Mouse (Mus musculus) limb, embryonic 10.5 days (tissue): ENCODE measurements around the gene Slc6a9. TPM values are rescaled to one million over a fixed set of nuclear protein-coding genes. Genes with fewer than 3 reads are reported as not detected.

Source experiments
- DNase-seq: peaks from one replicate; pipeline ENCODE4 v3.0.0-alpha.2; 2017; ENCODE audit warnings: low spot score
- H3K27ac ChIP-seq: fragments of 300-500 bp; sonication (generic); 2 replicates; pipeline ENCODE4 v1.5.1; 2016; ENCODE audit warnings: mild to moderate bottlenecking
- H3K27me3 ChIP-seq: fragments of 300-500 bp; sonication (generic); 2 replicates; pipeline ENCODE4 v1.6.1; 2016; ENCODE audit warnings: low read depth, mild to moderate bottlenecking; ENCODE audit not compliant: poor library complexity, severe bottlenecking
- H3K36me3 ChIP-seq: fragments of 300-500 bp; sonication (generic); 2 replicates; pipeline ENCODE4 v1.6.1; 2016; ENCODE audit warnings: mild to moderate bottlenecking, moderate library complexity
- H3K4me1 ChIP-seq: fragments of 300-500 bp; sonication (generic); 2 replicates; pipeline ENCODE4 v1.6.1; 2016
- H3K4me3 ChIP-seq: fragments of 300-500 bp; sonication (generic); 2 replicates; pipeline ENCODE4 v1.5.1; 2016; ENCODE audit warnings: mild to moderate bottlenecking, moderate library complexity
- H3K9me3 ChIP-seq: fragments of 300-500 bp; sonication (generic); replicated peaks from 2 replicates; pipeline ENCODE4 v1.6.1; 2016; ENCODE audit warnings: mild to moderate bottlenecking
- WGBS: fragments of 180-500 bp; shearing (Covaris S2); methylation state at CpG from one replicate; pipeline ENCODE4 v1.1.7; 2016; 5-methylcytosine and 5-hydroxymethylcytosine counted together
- polyA plus RNA-seq: library from polyadenylated mRNA; unstranded; fragments of >200 nt; fragmentation: Nextera tagmentation; extraction: Ambion mirVana; gene quantifications from 2 replicates; pipeline ENCODE4 v1.2.1, GENCODE M21; 2016

Slc6a9 gene
- polyA plus RNA-seq, 1 experiment from 2014 or later: 10.3 TPM

- peaks cover 5% of the 10 kb centered on the region; the same call in 1 of the 2 replicates for H3K4me1 ChIP-seq
- H3K9me3 ChIP-seq: no peaks in the 10 kb centered on the region
- H3K27me3 ChIP-seq: no peaks in the 10 kb centered on the region
- 94% methylated on average over 3 of the region's 3 CpGs for WGBS
- no peak for DNase-seq
- peaks cover 94% of the 10 kb centered on the region for H3K36me3 ChIP-seq
- H3K27ac ChIP-seq: no peak overlapping the region
- no peak overlapping the region for H3K4me3 ChIP-seq
These were observed 71.9 kb downstream of the Slc6a9 start for GRCm38 (mm10) chr4:117906196-117906595.

DNA sequence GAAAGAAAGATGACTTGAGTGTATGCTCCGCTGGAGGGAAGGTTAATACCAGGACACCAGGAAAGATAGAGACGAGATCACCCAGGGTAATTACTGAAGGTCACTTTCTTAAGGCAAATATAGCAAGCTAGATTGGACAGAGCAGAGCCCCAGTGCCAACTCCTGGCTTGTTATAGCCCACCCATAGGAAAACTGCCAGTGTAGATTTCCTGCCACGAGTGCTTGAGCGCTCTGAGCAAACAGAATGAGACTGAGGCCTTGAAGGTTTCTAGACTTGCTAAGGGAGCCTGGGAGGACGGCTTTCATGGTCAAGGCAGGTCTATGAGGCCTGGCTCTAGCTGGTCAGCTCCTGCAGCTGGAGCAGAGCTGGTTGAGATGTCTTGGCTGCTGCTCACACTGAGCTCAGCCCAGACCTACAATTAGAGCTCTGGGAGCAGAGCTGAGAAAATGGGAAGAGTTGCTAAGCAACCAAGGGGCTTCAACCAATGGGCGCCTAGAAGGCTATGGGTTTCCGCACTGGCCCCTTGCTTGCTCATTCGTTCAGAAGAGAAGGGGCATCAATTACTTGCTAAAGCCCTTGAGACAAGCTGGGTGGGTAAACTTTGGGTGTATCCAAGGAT, 74.6 kb downstream of the Slc6a9 start:
- Histone ChIP-seq H3K36me3 (peaks cover 86% of the 10 kb centered on the region), H3K27me3 (no peaks in the 10 kb centered on the region), H3K4me1 (peaks cover 19% of the 10 kb centered on the region), H3K9me3 (no peaks in the 10 kb centered on the region), H3K27ac (no peak overlapping the region), H3K4me3 (no peak overlapping the region)
- WGBS: 85% methylated on average over 8 of the region's 8 CpGs
- DNase-seq: no peak

DNA sequence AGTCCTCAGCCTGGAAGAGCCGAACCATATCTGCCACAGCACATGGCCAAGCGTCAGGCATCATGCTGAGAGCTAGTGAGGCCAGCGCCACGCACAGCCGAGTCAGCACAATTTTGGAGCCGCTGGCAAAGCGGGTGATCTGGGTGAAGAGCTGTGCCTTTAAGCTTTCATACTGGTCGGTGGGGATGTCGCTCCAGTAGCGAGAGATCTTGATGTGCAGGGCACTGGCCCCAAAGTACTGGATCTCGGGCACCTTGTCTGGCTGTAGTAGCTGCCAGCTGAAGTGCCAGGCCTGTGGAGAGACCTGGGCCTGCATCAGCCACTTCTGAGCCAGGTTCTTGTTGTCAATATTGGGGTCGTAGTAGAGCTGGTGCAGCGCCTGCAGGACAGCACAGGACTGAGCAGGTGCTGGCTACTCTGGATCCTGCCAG, 77.8 kb downstream of the Slc6a9 start:
- peaks cover 31% of the 10 kb centered on the region for H3K4me1 ChIP-seq

GRCm38 (mm10) chr4:117912685-117913273, 78.5 kb downstream of the Slc6a9 start:
- peaks cover 53% of the 10 kb centered on the region for H3K36me3 ChIP-seq
- no peaks in the 10 kb centered on the region for H3K9me3 ChIP-seq
- peaks cover 31% of the 10 kb centered on the region for H3K4me1 ChIP-seq
- peak overlapping the region; percentile 80 for H3K4me3 ChIP-seq
- DNase-seq: no peak
- no peak overlapping the region for H3K27ac ChIP-seq
- 62% methylated on average over 7 of the region's 7 CpGs for WGBS
- H3K27me3 ChIP-seq: no peaks in the 10 kb centered on the region

More for the DNA sequence above, 77.8 kb downstream of the Slc6a9 start:
- DNase-seq: no peak
- no peak overlapping the region for H3K27ac ChIP-seq
- H3K36me3 ChIP-seq: peaks cover 57% of the 10 kb centered on the region
- no peaks in the 10 kb centered on the region for H3K9me3 ChIP-seq
- no peaks in the 10 kb centered on the region for H3K27me3 ChIP-seq
- 93% methylated on average over 13 of the region's 13 CpGs for WGBS
- H3K4me3 ChIP-seq: no peak overlapping the region

DNA sequence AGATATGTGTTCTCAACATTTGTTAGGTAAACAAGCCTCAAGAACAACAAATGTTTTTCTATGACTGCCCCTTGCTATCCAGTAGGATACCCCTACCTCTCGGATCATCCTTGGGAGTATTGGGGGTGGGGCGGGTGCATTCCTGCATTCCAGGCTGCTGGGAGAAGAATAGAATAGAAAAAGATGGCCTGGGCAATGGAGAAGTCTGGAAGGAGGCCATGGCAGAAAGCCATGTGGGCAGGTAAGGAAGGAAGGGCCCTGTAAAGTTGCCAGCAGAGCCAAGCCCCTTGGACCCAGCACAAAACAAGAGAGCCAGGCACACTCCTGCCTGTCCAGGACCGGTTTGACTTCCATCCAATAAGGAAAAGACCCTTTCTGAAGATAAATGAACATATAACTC, 79.1 kb downstream of the Slc6a9 start:
- Histone ChIP-seq H3K36me3 (peaks cover 46% of the 10 kb centered on the region), H3K4me1 (peaks cover 31% of the 10 kb centered on the region), H3K4me3 (peak overlapping the region; percentile 80), H3K9me3 (no peaks in the 10 kb centered on the region), H3K27me3 (no peaks in the 10 kb centered on the region), H3K27ac (no peak overlapping the region)
- 55% methylated on average over 3 of the region's 3 CpGs for WGBS
- no peak for DNase-seq

DNA sequence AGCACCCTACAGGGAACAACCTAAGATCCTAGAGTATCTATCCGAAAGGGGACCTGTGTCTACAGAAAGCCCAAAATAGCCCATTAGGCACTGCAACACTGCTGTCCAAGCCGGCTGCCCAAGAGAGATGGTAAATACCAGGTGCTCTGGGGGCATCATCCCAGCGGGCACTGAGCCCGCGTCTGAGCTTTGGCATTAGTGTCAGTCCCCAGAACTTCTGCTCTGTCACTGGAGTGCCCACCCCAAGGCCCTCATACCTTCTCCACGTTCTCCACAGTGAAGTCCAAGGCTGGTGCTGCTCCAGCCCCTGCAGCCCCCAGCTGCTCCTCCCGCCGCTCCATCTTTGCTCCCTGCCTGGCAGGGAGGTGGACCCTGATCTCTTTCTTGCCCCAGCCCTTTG, 79.7 kb downstream of the Slc6a9 start:
- Histone ChIP-seq H3K36me3 (peaks cover 40% of the 10 kb centered on the region), H3K27ac (peak overlapping the region; percentile 97), H3K4me3 (peak overlapping the region; percentile 80), H3K27me3 (no peaks in the 10 kb centered on the region), H3K9me3 (no peaks in the 10 kb centered on the region), H3K4me1 (peaks cover 29% of the 10 kb centered on the region)
- DNase-seq: peak; percentile 35
- 28% methylated on average over 8 of the region's 8 CpGs for WGBS

DNA sequence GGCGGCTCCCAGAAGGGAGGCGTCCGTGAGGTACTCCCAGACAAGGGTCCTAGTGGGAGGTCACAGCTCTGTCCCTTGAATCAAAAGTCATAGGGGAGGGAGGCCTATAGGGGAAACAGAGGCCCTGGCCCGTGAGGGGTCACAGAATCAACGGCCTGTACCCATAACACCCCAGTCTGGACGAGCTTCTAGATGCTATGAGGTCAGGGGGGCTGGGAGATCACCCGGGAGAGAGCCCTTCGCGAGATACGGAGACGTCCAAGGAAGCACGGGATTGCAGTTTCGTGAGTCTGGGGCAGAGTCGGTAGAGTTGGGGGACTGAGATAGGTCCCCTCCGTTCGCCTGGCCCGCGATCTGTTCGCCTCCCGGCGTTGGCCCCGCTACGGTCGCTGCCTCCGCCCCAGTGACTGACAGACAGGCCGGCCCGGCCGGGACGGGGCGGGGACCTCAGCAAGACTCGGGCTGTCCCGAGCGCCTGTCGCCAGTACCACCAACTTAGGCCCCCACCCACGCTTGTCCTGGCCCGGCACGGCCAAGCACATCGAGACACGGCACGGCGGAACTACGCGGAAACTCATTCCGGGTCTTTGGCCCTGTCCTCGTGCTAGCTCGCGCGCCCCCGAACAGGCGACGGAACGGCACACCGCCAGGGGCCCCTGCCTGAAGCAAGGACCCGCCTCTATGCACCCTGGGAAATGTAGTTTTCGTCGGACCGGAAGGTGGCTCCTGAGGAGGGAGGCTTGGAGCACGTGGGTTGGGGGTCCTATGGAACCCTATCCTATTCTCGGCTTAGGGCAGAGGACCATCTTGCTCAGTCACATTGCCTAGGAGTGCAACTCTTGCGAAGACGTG, 80.5 kb downstream of the Slc6a9 start, which contains the start of gene Ipo13:
Gene Ipo13, minus strand, starts transcription at position 409 of the 852 bp plus-strand sequence.
- Histone ChIP-seq H3K9me3 (no peaks in the 10 kb centered on the region), H3K27me3 (no peaks in the 10 kb centered on the region), H3K27ac (peak within 1 kb of the TSS; percentile 97), H3K36me3 (peaks cover 32% of the 10 kb centered on the region), H3K4me1 (peaks cover 26% of the 10 kb centered on the region), H3K4me3 (peak within 1 kb of the TSS; percentile 80)
- WGBS: under 1% methylated on average over 61 of the region's 61 CpGs
- DNase-seq: peak; percentile 96

DNA sequence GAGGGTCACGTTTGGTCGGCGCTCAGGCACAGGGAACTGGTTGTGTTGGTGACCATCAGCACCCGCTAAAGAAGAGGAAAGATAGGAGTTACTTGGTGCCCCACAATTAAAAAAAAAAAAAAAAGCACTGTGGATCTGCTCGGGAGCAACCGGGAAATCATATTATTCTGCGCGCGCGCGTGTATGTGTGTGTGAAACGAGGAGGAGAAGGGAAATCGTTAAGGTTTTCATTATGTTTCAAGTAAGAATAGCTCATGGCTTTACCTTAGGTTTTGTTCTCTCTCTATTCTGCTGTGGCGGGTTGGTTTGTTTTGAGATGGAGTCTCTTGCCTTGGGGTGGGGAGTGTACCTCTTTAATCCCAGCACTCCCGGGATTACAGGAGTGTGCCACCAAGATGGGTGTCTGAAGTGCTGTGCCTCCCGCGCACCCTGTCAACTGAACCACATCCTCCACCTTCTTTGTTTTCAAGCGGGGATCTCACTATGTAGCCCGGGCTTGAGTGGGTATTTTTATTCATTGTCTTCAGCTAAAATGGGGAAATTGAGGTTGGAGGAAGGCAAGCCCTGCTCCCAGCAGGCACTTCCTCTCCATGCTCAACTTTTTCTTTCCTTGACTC, 81.3 kb downstream of the Slc6a9 start:
- Histone ChIP-seq H3K4me3 (peak overlapping the region; percentile 80), H3K36me3 (peaks cover 25% of the 10 kb centered on the region), H3K9me3 (no peaks in the 10 kb centered on the region), H3K27me3 (no peaks in the 10 kb centered on the region), H3K27ac (peak overlapping the region; percentile 97), H3K4me1 (peaks cover 26% of the 10 kb centered on the region)
- 11% methylated on average over 19 of the region's 19 CpGs for WGBS
- peak; percentile 42 for DNase-seq

DNA sequence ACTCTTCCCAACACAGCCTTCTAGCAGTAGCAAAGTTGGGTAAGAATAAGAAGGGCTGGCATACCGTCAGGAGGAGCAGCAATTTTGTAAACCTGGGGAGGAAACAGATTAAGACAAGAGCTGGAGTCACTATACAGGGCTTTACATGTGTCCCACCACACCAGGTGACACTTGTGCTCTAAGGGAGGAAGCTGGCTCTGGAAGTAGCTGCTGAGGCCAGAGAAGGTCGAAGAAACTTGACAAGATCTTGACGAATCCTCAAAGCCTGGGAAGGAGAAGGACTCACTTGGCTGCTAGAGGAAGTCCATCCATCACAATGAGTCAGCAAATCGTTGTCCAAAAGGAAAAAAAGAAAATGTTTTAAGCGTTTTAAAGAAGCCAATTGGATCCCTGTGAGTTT, 82.1 kb downstream of the Slc6a9 start:
- WGBS: 79% methylated on average over 5 of the region's 5 CpGs
- Histone ChIP-seq H3K4me1 (peaks cover 26% of the 10 kb centered on the region), H3K4me3 (0 out of 2 replicates have a peak overlapping the region, but pooled peaks have one; percentile 80)

DNA sequence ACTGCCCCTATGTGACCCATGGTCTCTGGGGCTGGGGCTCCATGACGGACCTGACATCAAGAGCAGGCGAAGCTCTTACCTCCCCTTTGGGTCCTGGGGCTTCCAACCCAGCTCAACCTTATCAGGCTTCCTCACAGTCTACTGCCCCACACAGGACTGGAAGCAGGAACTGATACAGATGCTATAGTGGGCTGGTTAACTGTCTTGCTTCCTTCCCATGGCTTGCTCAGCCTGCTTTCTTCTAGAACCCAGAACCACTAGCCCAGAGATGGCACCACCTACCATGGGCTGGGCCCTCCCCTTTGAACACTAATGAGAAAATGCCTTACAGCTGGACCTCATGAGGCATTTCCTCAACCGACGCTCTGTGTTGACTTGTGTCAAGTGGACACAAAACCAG, 83.1 kb downstream of the Slc6a9 start:
- Histone ChIP-seq H3K9me3 (no peaks in the 10 kb centered on the region), H3K27ac (no peak overlapping the region), H3K4me1 (peaks cover 26% of the 10 kb centered on the region), H3K27me3 (no peaks in the 10 kb centered on the region), H3K36me3 (peaks cover 7% of the 10 kb centered on the region; the same call in 1 of the 2 replicates), H3K4me3 (no peak overlapping the region)
- WGBS: 89% methylated on average over 4 of the region's 4 CpGs
- no peak for DNase-seq

More for the DNA sequence above, 82.1 kb downstream of the Slc6a9 start:
- no peaks in the 10 kb centered on the region for H3K9me3 ChIP-seq
- no peaks in the 10 kb centered on the region for H3K27me3 ChIP-seq
- H3K27ac ChIP-seq: no peak overlapping the region
- no peak for DNase-seq
- H3K36me3 ChIP-seq: peaks cover 17% of the 10 kb centered on the region

GRCm38 (mm10) chr4:117917847-117918246, 83.5 kb downstream of the Slc6a9 start:
- no peak for DNase-seq
- WGBS: 94% methylated on average over 4 of the region's 4 CpGs

GRCm38 (mm10) chr4:117918261-117918660, 84.0 kb downstream of the Slc6a9 start:
- Histone ChIP-seq H3K27ac (no peak overlapping the region), H3K36me3 (no peaks in the 10 kb centered on the region), H3K9me3 (no peaks in the 10 kb centered on the region), H3K4me1 (peaks cover 19% of the 10 kb centered on the region), H3K4me3 (no peak overlapping the region), H3K27me3 (no peaks in the 10 kb centered on the region)
- no peak for DNase-seq
- 72% methylated on average over 3 of the region's 3 CpGs for WGBS

More at GRCm38 (mm10) chr4:117917847-117918246, 83.5 kb downstream of the Slc6a9 start:
- Histone ChIP-seq H3K4me3 (no peak overlapping the region), H3K27me3 (no peaks in the 10 kb centered on the region), H3K4me1 (peaks cover 23% of the 10 kb centered on the region), H3K9me3 (no peaks in the 10 kb centered on the region), H3K27ac (no peak overlapping the region), H3K36me3 (peaks cover 3% of the 10 kb centered on the region; the same call in 1 of the 2 replicates)
